Mouse (Mus musculus) urinary bladder, postnatal 14 days (tissue): ENCODE measurements around the gene Napsa.
A peak's percentile ranks its signal among the peaks of the same experiment; 100 is the strongest.

ENCODE experiments used
- DNase-seq: peaks from one replicate; pipeline ENCODE4 v3.0.0; 2021; ENCODE audit warnings: low spot score

Gene Napsa

DNA sequence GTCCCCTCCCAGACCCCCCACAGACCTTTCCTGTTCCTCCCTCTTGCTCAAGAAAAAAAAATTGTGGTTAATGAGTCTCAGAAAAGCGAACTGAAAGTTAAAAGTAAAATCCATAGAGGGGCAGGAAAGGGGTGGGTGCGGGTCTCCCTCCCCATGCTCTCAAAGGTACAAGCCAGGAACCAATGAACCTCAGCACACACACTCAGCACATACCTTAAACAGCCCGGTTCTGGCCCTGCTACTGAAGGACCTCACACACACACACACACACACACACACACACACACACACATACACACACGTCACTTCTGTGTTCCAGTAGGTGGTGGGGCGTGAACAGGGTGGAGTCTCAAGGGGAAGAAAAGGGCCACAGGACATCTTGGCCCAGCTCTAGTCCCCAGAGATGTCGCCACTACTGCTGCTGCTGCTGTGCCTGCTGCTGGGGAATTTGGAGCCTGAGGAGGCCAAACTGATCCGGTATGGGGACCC is at the start of gene Napsa:
Gene Napsa, plus strand, starts transcription at position 168 of the 489 bp plus-strand sequence.
- DNase-seq: no peak

DNA sequence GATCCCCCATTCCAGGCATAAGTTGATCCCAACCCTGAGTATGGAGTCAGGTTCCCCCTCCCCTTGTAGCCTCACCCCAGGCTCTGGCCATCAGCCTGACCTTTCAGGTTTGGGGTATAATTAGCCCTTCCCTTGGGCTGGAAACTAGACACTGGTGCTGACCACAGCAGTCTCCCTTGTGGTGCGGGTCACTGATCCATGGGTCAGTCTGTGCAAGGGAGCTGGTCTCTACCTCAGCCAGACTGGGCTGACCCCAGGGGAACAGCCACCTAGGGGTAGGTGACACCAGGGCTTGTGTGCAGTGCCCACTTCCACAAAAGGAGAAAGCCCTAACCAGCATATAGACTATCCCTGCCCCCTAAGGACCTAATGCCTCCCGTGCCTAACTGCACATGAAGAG is 49.1 kb upstream of the Napsa start:
- no peak for DNase-seq

DNA sequence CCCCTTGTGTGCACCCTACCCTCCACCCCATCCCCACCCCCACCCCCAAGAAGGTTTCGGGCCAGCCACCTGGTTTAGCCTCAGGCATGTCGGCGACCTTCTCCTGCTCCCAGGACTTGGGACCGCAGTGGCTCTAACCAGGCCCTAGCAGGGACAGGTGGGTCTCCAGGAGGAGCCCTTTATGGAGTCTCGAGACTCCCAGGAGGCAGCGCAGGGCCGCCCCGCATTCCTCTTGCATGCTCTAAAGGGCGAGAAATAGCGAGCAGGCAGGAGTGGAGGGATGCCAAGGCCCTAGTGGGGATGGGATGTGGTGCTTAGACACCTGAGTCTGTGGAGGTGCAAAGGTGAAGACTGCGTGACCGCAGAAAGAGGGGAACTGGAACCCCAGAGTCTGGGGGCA is 47.7 kb upstream of the Napsa start, which contains the start of gene Mybpc2:
Gene Mybpc2, minus strand, starts transcription at position 155 of the 400 bp plus-strand sequence.
- DNase-seq: no peak

DNA sequence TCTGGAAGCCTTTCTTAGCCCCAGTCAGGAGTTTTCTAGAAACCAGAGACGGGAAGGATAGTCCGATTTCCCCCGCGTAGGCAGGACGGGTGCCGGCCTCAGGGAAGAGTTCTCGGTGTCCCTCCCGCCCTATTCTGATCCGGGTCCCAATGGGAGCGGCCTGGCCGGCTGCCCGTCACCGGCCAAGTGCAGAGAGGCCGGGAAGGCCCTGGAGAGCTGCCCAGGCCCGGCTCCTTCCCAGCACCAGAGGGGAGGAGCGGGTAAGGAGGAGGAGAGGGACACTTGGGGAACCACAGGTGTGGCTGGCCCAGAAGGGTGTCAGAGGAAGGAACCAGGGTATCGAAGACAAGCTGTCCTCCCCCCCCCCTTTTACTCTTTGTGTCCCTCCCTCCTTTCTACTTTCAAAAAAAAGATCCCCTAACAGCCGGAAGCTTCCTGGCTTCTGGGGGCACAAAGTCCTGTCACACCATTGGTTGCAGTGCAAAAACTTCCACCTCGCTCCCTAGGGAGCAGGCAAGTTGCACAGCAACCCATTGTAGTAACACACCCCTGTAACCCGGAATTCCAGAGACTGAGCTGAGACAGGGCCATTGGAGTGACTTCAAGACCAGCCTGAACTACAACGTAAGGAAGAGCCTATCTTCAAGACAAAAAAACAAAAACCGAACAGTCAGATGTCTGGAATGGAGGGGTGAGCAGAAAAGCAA is 46.9 kb upstream of the Napsa start:
- DNase-seq: peak; percentile 82

DNA sequence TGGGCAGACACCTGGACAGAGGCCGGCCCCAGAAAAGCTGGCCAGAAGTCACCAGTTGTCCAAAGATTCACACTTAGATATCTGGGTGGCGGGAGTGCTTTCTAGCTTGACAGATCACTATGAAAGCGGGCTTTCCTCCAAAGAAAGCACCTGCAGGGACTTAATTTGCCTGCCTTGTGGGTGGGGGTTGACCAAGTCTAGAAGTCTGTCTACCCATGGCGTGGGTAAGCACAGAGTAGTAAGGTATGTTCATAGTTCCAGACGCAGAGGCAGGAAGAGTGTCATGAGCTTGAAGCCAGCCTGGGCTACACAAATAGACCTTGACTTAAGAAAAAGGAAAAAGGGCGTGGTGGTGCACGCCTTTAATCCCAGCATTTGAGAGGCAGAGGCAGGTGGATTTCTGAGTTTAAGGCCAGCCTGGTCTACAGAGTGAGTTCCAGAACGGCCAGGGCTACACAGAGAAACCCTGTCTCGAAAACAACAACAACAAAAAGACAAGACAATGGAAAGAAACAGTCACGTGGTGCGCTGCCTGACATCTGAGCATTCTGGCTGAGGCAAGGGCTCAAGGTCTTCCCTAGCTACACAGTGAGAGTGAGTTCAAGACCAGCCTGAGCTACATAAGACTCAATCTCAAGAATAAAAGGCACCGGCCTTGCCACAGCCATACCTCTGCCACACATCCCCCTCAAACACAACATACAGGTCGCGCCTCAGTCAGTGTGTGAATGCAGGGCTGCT is 45.6 kb upstream of the Napsa start:
- no peak for DNase-seq

DNA sequence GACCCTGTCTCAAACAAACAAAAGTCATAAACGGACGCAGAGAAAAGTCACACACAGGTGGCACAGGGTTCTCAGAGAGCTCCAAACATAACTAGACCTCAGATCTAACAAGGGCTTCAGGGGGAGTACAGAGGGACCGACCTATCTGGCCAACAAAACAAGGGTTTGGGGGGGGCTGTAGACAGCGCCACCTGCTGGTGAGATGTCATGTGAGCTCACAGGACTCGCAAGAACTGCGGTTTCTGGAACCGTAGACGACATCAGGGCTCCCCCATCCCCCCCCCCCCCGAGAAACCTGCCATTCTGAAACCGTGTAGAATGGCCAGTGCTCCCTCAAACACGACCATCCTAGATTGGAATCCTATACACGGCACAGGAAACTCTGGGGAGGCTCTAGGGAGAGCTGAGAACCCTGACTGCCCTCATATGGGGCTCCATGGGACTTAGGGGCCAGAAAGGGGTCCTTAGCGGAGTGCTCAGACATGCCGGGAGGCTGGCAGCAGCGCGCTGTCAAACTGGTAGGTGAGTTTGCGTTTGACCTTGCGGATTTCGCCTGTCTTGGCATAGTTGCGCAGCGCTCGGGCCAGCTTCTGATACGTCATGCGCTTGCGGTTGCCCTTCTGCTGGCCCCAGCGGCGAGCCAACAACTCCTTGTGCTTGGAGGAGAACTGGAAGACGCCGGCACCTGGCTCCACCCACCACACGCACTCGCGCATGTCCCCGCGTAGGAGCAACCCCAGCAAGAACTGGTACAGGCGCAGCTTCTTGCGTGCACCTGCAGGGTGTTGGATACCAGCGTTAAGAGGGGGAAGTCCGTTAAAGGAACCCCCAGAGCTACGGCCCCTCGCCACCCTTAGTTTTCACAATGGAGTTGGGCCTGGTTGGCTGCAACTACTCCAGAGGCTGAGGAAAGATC is 44.4 kb upstream of the Napsa start:
- DNase-seq: peak; percentile 71

DNA sequence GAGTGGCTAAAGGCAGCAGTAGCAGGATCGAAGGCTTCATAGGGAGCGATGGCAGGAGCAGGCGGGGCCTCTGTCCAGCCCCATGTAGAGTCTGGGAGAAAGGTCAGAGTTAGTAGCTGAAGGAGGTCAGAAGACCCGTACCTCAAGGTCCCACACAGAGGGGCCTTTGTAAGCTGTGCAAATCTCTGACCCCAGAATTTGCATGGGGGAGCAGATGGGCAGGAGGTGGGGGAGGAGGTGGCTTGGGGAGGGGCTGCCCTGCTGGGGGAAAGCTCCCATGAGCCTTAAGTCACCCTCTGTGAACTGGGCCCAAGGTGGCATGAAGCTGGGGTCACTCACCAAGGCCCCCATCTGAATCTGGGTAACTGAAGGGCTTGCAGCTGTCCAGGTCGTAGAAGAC is 42.7 kb upstream of the Napsa start:
- DNase-seq: no peak

DNA sequence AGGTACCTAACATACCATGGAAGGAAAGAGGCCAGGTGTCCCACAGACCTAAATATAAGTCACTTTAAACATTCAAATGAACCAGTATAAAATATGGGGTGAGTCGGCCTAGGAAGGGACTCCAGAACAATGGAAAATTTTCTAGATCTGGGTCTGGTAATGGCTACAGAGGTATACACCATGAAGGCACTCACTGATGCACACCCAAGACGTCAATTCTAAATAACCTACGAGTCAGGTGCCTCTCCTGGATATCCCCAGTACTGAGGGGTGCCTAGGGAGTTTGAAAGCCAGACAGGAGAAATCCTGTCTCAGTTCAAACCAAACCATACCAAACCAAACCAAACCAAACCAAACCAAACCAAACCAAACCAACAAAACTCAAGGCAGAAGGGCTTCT is 41.7 kb upstream of the Napsa start:
- DNase-seq: no peak

DNA sequence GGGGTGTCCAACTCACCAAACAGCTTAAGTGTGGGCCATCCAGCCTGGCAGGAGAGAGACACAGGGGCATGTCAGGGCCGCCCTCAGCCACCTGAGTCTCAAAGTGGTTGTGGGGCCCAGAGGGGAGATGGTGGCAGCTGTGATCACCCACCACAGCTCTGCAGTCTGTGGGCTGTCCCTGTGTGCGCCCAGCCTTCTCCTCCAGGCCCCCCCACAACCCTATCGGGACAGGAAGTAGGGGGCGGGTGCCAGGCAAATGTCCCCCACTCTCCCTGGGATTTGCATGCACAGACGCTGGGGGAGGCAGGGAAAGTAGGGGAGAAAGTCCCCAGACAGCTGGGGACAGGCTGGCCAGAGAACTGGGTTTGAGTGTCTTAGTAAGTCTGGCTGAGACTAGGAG is 41.0 kb upstream of the Napsa start:
- DNase-seq: no peak

DNA sequence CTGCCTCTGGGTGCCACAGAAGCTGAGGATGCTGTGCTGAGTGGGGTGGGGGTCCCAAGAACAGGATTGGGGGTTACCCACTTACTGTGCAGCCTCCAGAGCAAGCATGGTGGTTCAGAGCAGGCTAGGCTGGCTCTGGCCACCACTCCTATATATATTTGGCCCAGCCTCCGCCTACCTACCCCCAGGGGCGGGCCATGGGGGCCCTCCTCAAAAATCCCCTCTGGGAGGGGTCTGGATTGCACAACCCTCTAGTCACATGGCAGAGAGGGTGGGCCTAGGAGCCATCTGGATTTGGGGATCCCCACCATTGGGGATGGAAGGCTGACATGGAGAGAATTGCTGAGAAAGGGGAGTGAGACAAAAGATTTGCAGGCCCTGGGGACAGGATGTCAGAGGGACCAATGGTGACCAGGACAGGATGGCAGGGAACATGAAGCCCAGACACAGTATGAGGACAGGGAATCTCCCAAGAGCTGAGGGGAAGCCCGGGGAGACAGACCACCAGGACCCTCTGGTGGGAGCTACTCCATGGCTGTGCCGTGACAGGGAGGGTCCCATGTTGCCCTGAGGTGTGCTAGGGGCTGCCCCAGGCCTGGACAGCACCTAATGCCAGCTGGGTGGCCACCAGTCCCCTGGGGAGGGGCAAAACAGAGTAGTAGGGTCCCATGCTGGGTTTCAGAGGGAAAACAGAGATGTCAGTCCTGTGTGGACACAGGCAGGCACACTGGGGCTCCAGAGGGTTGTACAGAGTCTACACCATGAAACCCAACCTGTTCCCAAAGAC is 40.0 kb upstream of the Napsa start, which contains the start of gene Spib:
Gene Spib, minus strand, starts transcription at position 126 of the 787 bp plus-strand sequence.
- DNase-seq: no peak

DNA sequence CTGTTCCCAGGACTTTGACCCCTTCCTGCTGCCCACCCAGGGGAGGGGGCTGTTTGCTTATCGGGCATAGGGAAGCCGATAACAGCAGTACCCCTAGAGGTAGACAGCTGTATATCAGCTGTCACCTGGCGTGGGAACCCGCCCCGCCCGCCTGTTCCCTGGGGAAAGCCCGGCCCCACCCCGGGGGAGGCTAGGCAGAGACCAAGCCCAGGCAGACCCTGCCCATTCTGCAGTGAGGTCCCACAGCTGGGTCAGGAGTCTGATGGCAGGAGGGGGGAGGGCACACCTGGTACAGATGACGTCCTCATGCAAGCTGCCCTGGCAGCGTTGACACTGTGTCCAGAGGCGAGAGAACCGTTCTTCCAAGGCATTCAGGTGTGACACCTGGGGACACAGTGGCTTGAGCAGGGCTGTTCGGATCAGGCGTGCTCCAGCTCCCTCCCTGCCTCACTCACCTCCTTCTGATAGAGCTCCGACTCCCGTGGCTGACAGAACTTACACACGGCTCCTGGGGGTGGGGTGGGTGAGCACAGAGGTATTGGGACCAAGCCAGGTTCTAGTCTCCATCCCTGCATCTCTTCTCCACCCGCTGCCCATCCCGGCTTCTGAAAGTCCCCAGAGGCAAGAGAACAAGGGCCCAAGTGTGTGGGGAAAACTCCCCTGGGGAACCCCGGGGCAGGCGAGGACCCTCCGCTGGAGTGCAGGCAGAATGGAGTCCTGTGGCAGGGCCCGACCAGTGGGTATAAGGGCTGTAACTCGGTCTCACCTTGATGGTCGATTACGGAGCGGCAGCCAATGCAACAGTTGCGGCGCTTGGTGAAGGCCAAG is 39.0 kb upstream of the Napsa start:
- no peak for DNase-seq

DNA sequence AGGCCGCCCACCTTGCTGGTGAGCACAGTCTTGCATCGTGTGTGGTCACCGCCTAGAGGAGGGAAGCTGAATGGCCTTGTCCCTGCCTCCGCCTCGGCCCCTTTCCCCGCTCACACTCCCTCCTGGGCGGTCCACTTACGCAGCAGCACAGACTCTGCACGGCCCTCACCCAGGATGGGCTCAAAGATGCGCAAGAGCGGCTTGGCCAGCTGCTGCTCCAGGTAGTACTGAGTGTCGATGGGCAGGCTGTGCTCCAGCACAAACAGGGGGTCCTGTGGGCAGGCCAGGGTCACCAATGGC is 38.5 kb upstream of the Napsa start:
- DNase-seq: no peak

DNA sequence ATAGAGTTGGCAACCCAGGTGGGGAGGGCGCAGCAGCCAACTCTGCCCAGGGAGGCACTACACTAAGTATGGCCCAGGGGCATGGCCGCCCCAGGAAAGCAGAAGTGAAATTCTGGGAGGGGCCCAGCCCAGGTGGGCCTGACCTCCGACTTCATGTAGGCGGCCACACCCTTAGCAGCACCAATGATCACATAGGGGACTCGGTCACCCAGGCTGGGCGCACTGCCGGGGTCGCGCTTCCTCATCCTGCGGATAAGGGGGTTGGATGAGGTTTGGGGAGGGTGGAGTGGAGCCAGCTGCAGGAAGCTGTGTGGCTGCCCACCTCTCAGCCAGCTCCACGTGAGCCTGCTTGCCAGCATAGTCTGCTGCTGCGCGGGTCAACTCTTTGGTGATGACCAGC is 37.9 kb upstream of the Napsa start:
- DNase-seq: no peak

DNA sequence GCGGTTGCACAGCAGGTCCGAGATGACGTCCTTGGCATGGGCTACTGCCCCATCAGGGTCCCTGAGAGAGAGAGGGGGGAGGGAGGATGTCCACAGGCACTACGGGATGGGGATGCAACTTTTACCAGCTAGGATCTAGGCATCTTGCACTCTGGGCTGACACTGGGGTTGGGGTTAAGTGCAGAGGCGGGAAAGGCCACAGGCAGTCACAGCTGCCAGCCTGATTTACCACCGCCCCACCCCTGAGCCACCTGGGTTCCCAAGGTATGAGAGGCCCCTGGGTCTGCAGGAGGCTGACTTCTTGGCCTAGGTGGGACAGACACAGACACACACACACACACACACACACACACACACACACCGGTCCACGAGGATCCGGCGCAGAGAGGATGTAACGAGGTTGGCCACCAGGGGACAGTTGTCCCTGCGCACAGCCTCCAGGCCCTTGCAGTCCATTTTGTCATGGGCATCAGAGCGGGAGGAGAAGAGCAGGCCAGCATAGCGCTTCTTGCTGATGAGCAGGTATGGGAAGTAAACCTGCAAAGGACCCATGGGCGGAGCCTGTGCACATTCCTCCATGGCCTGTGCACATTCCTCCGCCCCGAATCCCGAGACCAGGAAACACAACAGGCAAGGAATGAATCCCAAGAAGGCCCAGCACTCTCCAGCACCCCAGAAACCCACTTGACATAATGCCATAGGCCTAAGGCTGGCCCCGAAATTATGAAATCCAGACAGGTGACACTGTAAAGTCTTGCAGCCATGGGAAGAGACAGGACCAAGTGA is 37.3 kb upstream of the Napsa start:
- DNase-seq: no peak

DNA sequence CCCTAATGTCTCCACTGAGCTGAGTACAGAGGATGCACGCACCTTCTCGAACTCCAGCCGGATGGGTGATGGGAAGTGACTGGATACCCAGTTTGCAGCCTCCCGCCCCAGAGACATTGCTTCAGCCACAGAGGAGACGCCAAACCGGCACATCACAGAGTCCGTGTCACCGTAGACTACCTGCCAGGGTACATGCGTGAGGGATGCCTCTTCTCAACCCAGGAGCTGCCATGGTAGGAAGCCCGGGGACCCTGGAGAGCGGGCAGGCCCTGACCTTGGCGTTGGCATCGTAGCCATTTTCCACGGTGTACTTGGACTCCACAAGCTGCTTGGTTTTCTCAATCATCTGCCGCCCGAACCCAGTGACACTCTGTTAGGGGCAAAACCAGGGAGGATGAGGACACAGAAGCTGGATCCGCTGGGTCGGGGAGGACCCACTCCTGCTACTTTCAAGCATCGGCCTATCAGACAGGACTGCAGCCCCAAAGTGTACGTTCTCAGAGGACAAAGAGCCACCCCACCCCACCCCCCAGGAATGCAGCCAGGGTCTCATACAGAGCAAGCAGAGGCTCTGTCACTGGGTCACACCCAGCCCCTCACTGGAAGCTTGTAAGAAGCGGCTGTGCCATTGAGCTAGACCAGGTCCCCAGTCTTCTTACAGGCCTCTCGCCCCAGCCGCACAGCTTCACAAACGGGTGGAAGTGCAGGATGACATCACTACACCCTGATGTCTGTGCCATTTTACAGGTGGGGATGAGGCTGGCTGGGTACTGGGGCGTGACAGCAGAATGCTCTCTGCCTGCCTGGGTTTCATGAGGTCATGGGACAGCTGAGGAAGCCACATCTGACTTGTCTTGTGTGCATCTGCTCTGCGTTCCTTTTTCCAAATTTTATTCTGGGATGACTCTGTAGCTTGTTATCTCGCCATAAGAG is 36.3 kb upstream of the Napsa start:
- DNase-seq: no peak

DNA sequence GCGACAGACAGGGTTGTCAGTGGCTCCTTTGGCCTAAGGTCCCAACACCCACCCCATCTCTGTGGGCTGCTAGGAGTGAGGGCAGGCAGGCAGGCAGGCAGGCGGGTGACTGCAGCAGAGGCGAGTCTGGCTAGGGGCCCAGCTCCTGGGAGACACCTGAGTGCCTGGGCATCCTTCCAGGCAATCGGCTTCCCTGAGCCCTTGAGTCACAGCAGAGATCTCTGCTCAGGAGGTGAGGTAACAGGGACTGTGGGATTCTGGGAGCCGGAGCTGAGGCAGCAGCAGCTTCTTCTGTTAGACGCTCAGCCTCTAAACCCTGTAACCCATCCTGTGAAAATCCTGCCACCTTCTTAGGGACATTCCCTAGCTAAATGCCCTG is 35.6 kb upstream of the Napsa start:
- DNase-seq: no peak

DNA sequence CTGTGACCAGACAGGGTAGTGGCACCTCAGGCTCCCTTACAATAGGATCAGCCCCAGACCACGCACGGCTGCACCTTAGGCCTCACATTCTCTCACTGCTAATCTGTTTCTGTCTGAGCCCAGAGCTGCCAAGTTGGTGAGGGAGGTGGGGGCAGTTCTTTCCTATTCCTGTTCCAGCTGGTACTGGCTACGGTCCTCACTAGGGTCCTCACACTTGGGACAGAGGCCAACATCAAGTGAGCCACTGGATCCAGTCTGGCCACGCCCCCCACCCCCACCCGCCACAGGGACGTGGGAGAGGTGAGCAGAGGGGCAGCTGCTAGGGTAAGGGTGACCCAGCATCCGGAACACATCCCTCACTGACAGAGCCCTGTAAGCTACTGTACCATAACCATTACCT is 35.2 kb upstream of the Napsa start:
- no peak for DNase-seq

DNA sequence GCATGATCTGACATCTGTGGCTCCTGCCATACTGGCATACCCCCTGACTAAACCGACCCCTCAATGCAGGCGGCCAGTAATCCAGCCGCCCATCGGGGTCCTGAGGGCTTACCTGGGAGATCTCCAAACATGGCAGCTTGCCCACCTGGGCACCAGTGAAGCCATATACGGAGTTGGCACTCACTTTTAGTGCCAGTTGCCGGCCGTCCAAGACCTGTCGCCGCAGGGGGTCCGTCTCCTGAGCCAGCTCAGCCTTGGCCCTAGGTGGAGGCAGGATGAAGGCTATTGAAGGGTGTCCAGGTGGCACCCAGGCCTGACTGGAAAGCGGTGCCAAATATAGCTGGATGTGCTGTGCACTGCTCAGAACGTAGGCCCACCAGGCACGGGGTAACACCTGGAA is 34.7 kb upstream of the Napsa start:
- DNase-seq: no peak
